9 mouse cellular contexts compared by ENCODE assay signal in genomic region chr15:83224136-83224766, GRCm38 (mm10). TPM values are rescaled to one million over a fixed set of nuclear protein-coding genes. Genes with fewer than 3 reads are reported as not detected.
DNase-seq lines count a peak whose midpoint lies in the region; ATAC-seq lines count a peak whose summit lies in the region.
"Had no signal": no experiment of that assay in that cellular context is flagged by ENCODE, and none has a peak within 500 bp of the region (broad histone marks: within the 10 kb centered on the region; RNA-seq: fewer than 3 reads in every experiment).

No protein-coding gene starts in this region.

- H3K27me3 ChIP-seq in heart, embryonic 11.5 days (ENCODE audit: control insufficient read depth, insufficient read depth, low read length), result no peaks in the 10 kb centered on the region
- no peaks in the 10 kb centered on the region for H3K27me3 ChIP-seq in kidney, embryonic 16.5 days (ENCODE audit: insufficient read depth, low read length)

- no peak overlapping the region for H3K9ac ChIP-seq in heart, embryonic 11.5 days (ENCODE audit: low read depth, low read length)
- peak overlapping the region; percentile 39; the same call in 1 of the 2 replicates for H3K9ac ChIP-seq in kidney, embryonic 16.5 days (replicated peaks; ENCODE audit: low read length)

- 60% methylated on average over 9 of the region's 9 CpGs for WGBS in heart, embryonic 11.5 days (ENCODE audit: insufficient replicate concordance)
- 36% methylated on average over 9 of the region's 9 CpGs for WGBS in kidney, embryonic 16.5 days

- no peak overlapping the region for H3K4me3 ChIP-seq in heart, embryonic 11.5 days (ENCODE audit: low read depth, low read length)
- H3K4me3 ChIP-seq in kidney, embryonic 16.5 days (ENCODE audit: low read length), result no peak overlapping the region

- H3K4me1 ChIP-seq in heart, embryonic 11.5 days (ENCODE audit: control insufficient read depth, insufficient read depth, low read length), result peaks cover 14% of the 10 kb centered on the region
- H3K4me1 ChIP-seq in kidney, embryonic 16.5 days (ENCODE audit: insufficient read depth, low read length), result peaks cover 32% of the 10 kb centered on the region

- no peaks in the 10 kb centered on the region for H3K36me3 ChIP-seq in heart, embryonic 11.5 days (ENCODE audit: control insufficient read depth, insufficient read depth, low read length)
- H3K36me3 ChIP-seq in kidney, embryonic 16.5 days (ENCODE audit: insufficient read depth, low read length), result no peaks in the 10 kb centered on the region

- H3K9me3 ChIP-seq in heart, embryonic 11.5 days (replicated peaks; ENCODE audit: control insufficient read depth, low read length), result no peaks in the 10 kb centered on the region
- H3K9me3 ChIP-seq in kidney, embryonic 16.5 days (ENCODE audit: low read length), result 0 out of 2 replicates have a peak, but pooled peaks cover 3% of the 10 kb centered on the region

- peak; percentile 45 for DNase-seq in kidney, adult 18-20 months
- no peak for DNase-seq in kidney, adult 8-10 months
- peak; percentile 62 to 68 for DNase-seq in adrenal gland, postnatal 36 days
- DNase-seq in lung, postnatal 10 days, result peak; percentile 74
- no peak for DNase-seq in natural killer cell, adult 2 months (ENCODE audit: low spot score in 2 of 2)
- no peak for DNase-seq in cerebellum, adult 9-11 months

- ATAC-seq in heart, embryonic 11.5 days (replicated peaks; ENCODE audit: insufficient number of reproducible peaks, low FRiP score, low TSS enrichment), result no peak
- no peak for ATAC-seq in kidney, embryonic 16.5 days (ENCODE audit: low FRiP score, low TSS enrichment)

- H3K27ac ChIP-seq in heart, embryonic 11.5 days (ENCODE audit: low read depth, low read length), result 0 out of 2 replicates have a peak overlapping the region, but pooled peaks have one; percentile 8
- H3K27ac ChIP-seq in kidney, embryonic 16.5 days (ENCODE audit: low read length), result peak overlapping the region; percentile 98

- no peak overlapping the region for H3K4me2 ChIP-seq in heart, embryonic 11.5 days
- H3K4me2 ChIP-seq in kidney, embryonic 16.5 days (replicated peaks; ENCODE audit: low read depth, low read length), result peak overlapping the region; percentile 32

RNA-seq across cellular contexts. Expression of gene A4galt, which starts 27.3 kb away (rescaled TPM):
- 10 to 100 TPM in 1 of 2 experiments, 1 to 10 TPM in 1; 6.6 to 10.9 TPM for total RNA-seq in adrenal gland, postnatal 36 days (2021)
- polyA plus RNA-seq in heart, embryonic 11.5 days (2014; fragmentation: Nextera tagmentation; extraction: Ambion mirVana), result 0.17 and 0.55 TPM in 2 replicates
- 22.9 and 26.8 TPM in 2 replicates for polyA plus RNA-seq in kidney, embryonic 16.5 days (2015; fragmentation: Nextera tagmentation; extraction: Ambion mirVana)
- total RNA-seq: MEL had no signal

RNA-seq across cellular contexts. Expression of gene Cyb5r3, which starts 51.9 kb away (rescaled TPM):
- total RNA-seq in adrenal gland, postnatal 36 days (2021), result 100 to 1,000 TPM; 319 to 365 TPM
- 154 and 162 TPM in 2 replicates for polyA plus RNA-seq in heart, embryonic 11.5 days (2014; fragmentation: Nextera tagmentation; extraction: Ambion mirVana)
- polyA plus RNA-seq in kidney, embryonic 16.5 days (2015; fragmentation: Nextera tagmentation; extraction: Ambion mirVana), result 172 and 202 TPM in 2 replicates

Comparison
In these comparisons a context has a peak if more than half of its experiments do, and no peak if none do; other contexts are left out.
1. DNase-seq: peak in kidney, adult 18-20 months (single experiment), adrenal gland, postnatal 36 days (2 of 2) and lung, postnatal 10 days (single experiment); none in kidney, adult 8-10 months (0 of 2), natural killer cell, adult 2 months (0 of 2) and cerebellum, adult 9-11 months (single experiment).
2. RNA of gene A4galt, which starts 27.3 kb away (polyA plus RNA-seq): 22.9 to 26.8 TPM in kidney, embryonic 16.5 days; 0.17 to 0.55 TPM in heart, embryonic 11.5 days; every median in the first group is over 10 times any median in the second.